Mouse (Mus musculus) liver, adult 2 months (tissue): ENCODE results near the gene Zc3h10.

ENCODE experiments used
- CTCF ChIP-seq: fragments of 200-500 bp; IDR thresholded peaks from 2 replicates; pipeline ENCODE4 v1.5.1; 2011; ENCODE audit warnings: low read depth, low read length, control low read depth
- POLR2A ChIP-seq: fragments of 200-500 bp; IDR thresholded peaks from 2 replicates; pipeline ENCODE4 v1.6.1; 2011; ENCODE audit warnings: low read length, control low read depth; ENCODE audit not compliant: insufficient read depth; ENCODE audit errors: extremely low read depth

DNA sequence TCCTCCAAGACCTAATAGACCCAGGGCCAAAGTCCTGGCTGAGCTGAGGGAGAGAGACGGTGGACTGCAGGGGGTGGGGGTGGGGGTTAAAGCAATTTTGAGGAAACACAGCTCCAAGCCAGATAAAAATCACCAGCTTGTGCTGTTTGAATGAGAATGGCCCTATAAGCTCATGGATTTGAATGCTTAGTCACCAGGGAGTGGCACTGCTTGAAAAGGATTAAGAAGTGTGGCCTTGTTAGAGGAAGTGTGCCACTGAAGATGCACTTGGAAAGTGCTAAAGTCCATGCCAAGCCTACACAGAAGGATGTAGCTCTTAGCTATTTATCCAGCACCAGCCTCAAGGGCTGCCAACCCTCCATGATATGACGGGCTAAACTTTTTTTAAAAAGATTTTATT, 12.4 kb downstream of the Zc3h10 start:
- no peak for TF ChIP-seq CTCF
- TF ChIP-seq POLR2A: no peak
